Mouse (Mus musculus) activated CD4-positive, CD25-positive, alpha-beta regulatory T cell, adult 4 months (primary cell): ENCODE measurements at regions not wholly inside any gene's neighbourhood (a gene's known extent, or its start where the extent isn't known, plus 50 kb on each side); places are given as distances from the start of the nearest gene placed in this dataset.

Source experiments
- ATAC-seq: one replicate; pipeline ENCODE4 v1.8.0; 2017

DNA sequence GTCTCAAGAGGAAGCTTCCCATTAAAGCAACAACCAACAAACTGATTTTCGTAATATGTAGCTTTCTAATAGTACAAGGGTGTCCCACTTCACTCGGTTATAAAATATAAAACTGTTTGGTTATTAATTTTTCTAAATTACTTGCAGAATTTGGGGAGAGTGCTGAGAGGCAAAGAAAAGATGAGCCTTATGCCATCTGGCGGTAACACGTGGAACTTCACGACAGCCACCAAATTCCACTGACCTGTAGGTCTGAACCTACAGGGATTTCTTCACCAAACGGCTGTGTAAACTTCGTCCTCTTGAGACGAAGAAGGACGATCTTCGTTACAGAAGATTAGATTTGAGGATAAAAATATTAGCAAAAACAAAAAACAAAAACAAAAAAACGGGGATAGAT, 262.1 kb upstream of the Nfe2l3 start:
- peak; percentile 46 for ATAC-seq

DNA sequence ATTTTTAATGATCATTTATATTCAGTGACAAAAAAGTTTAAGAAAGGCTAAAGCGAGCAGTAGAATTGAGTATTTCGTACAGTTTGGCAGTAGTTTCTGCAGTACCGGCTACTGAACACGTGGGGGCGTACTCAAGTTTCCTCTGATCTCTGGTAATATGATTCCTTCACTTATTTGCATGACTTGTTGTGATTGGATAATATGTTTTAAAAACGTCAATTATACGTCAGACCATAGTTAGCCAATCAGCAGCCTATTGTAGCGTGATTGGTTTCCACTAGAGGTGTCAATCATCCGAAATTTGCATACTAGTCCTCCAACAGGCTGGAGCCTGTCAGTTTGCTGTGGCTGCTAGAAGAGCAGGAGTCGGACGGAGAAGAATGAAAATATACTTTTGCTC, 261.6 kb upstream of the Nfe2l3 start:
- ATAC-seq = peak; percentile 28

DNA sequence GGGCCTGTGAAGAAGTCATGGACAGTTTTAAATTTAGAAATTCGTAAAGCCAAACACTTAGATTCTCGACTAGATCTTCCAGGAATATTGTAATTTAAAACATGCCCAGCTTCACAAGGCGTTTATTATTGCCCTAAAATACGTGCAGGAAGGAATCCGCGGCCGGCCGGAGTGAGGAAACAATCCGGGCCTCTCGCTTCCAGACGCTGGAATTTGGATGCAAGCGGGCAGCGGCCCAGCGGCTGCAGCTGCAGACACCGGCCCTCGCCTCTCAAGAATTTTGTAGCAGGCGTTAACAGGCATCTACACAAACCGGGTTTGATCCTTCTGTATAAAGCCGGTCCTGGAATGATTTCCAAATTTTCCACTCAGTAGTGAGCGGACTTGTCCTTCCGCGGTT, 260.7 kb upstream of the Nfe2l3 start:
- ATAC-seq = no peak

DNA sequence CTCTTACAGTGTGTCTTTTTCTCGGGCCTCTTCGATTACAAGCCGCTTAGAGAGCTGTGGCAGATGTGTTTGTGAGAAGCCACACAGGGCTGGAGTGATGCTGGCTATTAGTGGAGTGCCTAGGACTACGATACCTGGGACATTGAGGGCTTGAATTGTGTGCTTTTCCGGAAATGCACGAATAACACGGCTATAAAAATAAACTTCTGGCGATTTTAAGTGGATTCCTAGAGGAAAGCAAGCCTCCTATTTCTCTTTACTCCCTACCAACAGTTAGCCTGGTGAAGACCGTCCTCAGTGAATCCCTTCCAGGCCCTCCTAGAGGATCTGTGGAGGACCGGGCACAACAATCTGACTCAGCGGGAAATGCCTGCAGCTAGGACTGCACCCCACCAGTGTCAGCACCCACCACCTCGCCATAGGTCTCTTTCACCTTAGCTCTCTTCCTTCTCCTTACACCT, 260.1 kb upstream of the Nfe2l3 start:
- ATAC-seq = no peak

DNA sequence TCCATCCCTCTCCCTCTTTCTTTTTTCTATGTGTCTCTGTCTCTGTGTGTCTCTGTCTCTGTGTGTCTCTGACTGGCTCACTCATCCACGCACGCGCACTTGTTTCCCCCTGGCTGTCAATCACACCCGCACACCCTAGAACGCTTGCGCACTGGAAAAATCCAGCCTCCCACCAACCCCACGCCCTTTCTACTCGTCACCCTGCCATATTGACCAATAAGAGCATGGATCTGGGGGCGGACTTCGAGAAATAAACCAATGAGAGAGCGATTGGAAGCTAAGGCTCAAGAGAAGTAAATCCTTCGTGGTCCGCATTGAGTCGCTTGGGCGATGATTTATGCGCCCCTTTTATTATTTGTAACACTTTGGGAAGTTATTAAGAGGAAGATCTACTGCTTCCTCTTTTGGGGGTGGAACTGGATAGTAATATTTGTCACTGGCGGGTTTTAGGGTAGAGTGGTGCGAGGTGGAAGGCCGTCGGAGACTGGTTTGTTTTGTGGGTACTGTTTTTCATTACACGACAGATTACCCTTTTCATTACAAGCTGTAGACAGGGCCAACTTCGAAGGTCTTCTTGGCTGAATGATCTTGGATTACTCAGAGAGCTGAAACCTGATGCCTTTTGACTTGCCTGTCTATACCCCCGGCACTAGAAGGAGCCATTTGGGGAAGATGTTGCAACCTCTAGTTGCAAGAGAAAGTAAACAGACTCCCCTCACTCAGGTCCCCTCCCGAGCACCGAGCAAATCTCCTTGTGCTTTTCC, 259.4 kb upstream of the Nfe2l3 start:
- no peak for ATAC-seq

DNA sequence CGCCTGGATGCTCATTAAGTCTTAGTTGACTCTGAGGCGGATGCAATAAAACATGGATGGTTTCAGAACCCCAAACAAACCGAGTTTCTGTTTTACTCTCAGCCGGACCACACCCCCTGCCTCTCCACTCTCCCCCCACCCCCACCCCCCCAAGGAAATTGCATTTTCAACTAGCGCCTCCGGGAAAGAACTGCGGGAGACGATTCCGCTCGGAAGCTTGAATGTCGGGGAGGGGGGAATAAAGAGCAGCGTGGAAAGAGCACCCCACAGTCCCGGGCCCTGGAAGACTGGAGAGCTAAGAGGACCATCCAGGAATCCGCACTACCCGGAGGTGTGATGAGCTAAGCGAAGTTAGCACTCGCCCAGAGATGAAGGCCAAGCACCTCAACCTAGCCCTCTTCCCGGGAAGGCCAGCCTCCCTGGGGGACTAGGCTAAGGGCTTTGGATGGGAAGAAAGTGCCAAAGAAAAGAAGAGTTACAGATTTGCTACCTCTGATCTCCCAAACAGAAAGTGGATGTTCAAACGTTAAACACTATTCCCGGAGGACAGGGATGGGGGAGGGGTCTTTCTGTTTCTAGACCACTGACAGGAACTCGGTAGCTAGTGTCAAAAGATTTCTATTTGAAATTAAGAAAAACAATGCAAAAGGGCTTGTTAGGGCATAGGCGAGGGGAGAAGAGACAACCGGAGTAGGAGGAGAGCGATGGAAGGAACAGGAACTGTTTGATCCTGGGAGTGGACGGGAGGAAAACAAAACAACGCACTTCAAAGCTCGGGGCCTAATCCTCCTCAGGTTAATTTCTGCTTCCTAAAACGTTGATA, 258.6 kb upstream of the Nfe2l3 start:
- no peak for ATAC-seq

DNA sequence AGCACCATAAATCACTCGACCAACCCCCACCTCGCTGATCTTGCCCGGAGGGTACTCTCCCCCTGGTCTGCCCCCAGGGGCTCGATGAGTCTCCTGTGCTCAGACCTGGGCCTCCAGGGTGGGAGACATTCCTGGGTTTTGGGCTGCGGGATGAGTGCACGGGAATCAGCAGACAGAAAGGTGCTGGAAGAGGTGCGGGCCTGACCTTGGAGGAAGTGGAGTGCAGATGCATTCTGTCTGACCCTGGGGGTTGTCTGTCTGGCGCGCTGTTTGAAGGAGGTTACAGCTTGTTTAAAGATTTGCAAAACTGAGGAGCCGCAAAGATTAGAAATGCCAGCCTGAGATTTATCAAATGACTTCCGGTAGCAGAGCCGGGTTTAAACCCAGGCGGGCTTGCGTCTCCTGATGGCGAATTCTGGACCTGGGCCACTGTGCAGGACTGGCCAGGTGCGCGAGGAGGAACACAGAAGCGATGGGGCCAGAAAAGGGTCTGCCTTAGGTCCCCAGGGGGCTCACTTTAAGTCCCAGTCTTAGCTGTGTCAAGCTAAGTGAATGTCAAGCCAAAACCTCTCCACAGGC, 257.9 kb upstream of the Nfe2l3 start:
- ATAC-seq = no peak

DNA sequence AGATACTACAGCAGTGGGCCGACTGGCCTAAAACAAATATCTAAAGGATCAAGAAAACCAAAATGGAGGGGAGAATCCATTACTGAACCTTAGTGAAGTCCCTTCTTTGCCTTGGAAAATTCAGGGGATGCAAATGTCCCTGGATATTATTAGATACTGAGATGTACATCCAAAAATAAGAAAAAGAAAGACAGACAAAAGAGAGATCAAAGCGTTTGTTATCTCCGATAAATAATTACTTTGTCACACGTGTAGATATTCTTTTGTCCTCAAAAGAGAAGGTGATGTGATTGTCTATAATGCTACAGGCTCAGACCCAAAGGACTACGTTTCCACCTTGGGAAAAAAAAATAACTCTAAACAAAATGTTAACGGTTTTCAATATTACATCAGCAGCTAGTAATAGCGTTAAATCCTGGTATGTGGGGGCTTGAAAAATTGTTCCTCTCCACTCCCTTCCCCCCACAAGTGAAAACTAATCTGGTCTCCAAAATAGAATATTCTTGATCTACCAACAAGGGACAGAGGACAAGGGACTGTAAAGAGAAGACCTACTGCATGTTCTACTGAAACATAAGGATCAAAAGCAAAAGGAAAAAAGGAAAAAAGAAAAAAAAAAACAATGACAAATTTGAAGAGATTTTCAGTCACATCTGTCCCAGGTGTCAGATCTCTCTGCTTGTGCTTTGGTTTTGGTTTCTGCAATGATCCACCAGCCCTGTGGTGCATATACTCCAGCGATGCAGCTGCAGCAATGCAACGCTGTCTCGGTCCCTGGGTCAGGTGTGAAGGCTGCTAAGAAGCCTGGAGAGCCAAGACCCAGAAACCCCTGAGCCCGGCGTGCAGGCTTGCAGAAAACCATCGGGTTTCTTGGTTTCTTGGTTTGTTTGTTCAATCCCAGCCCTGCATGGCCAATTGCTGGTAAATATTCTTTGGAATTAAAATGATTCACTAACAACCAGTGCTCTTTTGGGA, 256.6 kb upstream of the Nfe2l3 start:
- ATAC-seq = no peak

DNA sequence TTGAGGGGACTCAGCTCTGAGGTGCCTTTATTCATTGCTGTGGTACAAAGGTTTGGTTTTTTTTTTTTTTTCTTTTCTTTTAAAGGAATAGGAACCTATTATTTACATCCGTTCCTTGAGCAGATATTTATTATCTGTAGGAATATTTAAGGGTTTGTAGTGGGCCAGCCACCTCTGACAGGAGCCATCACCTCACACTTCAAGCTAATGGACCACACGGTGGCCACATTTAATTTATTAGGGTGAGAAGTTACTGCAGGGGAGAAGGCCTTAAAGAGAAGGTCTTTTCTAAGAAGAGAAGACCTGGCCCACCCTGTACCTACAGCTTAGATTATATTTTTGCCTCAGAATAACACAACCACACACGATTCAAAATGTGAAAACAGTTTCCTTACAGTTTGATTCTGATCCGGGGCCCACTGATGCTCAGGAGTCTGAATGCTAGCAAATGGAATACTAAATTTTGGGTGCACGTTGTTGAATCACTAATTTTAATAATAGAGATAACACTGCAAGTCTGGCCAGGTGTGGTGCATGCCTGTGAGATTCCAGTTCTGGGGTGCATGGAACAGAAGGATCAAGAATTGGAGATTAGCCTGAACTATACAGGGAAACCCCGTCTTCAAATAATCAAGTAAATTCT, 255.6 kb upstream of the Nfe2l3 start:
- ATAC-seq = no peak

DNA sequence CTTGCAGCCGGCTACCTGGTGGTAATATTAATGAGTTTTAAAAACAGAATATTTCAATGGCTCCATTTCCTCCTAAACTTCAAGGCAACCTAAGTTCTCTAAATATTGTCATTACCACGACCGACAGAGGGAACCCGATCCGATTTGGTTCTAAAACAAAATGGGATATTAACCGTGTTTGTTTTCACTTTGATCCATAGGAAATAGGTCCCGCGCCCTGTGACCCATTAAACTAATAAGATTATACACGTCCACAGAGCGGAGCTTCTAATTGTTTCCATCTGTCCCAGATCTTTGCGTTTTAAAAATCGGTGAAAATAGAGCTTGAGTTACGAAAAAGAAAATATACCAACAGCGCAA, 254.8 kb upstream of the Nfe2l3 start:
- ATAC-seq = no peak

DNA sequence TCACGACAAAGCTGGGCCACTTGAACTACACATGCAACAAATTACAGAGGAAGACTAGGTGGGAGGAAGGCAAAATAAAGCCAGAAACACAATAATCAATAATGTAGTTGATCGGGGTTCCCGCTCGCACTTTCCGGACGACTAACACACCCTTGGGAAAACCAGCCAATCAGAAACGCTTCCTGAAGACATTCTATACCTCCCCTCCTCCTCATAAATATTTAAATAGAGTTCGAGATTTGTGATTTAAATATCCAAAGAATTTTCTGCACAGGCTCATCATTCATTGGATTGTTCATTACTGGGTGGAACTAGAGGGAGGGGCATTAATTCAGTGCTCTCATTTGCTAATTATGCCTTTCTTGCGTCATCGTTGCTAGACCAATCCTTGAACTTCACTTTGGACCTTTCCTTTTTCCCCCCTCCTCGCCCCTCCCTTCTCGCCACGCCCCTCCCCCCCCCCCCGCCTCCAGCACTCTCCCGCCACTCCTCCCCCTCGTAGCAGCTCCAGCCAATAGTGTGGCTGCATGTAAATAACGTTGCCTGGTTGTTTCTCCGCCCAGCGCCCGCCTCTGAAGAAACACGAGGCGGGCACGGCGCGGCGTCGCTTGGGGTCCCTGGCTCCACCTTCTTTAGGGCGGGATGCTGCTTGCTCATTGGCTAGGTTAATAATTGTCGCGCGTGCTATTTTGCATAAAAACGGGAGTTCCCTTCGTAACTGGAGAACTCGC, 254.2 kb upstream of the Nfe2l3 start:
- peak; percentile 74 for ATAC-seq

DNA sequence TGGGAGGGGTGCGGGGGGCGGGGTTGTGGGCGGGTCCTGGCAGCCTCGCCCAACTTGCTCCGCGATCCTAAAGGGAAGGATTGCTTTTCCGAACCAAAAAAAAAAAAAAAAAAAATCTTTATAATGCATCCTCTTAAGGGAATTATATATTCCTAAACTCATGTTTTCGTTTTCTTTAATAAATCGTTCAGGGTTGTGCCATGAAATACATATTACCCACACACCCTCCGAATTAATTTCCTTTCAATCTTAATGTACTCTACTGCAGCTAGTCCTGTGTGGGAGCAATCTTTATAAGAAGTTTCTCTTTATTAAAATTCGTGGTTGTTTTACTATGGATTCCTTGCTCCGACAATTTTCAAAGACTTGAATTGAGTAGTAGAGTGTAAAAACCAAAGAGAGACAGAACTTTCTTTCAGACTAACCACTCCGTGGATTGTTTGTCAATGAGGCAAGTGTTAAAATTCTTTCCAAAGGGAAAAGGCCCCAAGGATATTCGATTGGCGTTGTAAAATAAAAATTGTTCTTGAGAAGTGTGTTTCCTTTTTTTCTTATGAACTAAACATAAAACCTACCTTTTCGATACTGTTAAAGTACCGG, 253.6 kb upstream of the Nfe2l3 start:
- no peak for ATAC-seq

DNA sequence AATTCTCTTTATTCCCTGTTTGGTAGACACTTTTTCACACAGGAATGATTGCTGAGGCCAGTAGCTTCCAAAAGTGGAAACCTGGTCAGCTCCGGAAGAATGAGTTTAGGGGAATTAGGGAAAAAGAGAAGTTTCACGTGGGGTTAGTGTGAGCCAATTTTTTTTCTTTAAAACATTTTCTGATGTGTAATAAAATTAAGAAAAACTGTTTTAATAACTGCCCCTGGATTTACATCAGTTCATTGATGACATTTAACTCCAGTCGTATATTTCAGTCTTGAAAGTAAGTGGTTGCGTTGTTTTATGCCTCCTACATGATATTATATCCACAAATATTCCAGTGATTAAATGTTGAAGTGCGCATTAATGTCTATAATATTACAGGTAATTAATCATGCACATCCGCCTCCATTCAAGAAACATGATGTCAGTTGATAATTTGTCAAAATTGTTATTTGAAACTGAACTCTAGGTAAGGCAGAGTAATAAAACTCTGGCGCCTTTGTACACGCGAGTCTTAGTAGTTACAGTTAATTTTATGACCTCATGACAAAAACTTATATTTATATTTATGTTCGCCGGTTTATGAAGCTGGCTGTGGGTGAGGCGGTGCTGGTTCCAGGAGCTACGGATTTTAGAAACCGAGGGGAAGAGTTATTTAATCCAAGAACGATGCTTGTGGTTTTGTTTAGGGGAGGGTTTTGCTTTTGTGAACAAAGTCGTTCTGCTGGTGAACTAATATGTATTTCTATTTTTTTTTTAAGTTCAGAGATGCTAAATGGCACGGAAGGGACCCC, 252.5 kb upstream of the Nfe2l3 start:
- ATAC-seq = no peak

DNA sequence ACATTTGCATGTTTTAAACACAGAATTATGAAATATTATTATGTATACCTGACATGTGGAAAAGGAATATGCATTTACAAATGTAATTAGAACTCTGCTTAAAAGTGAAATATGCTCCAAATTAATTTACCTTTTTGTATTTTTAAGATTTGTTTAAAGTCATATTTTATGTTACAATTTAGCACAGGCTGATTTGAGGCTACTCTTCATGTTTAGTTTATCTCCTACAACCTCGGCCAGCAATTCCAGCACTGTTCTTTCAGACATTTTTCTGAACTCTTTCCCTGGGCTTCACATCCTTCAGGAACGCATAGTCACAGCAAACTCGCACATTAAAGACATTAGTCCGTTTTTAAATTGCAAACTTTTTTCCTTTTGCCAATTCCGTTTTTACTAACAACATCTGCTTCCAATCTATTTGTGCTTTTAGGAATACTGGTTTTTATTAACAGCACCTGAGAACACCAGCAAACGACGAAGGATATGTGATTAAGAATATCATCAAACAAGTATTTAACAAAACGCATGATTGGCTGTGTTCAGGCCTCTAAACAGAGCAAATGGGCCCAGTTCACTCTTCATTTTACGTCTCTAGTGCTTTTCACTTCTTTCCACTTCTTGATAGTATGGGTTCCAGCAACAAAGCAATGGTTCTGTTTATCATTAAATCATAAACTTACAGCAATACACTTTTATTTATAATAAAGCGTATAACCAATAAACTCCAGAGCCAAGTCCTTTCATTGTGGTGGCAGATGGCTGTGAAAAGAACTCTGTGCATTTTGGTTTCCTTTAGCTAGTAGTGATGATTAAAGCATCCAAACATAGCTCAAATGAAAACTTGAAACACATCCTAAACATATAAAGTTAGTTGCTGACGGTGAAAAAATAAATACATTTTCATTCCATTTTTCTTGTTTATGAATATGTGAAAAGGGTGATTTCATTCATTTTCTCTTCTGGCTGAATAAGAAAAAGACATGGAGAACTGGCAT, 251.3 kb upstream of the Nfe2l3 start:
- no peak for ATAC-seq

DNA sequence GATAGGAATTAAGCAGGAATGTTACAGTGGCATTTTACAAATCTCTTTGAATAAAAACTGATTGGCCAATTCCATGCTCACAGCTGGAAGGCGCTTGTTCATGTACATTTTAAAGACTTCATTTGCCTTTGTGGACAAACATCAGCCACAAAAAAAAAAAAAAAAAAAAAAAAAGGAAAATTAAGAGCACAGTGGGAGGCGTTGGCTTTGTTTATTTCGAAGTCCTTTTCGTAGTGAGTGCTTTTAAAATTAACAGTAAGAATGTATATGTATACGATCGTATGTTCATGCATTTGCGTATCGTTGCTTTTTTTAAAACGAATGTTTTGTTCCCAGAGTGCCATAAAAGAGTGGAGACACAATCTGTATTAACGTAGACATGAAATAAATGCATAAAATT, 250.6 kb upstream of the Nfe2l3 start:
- no peak for ATAC-seq

DNA sequence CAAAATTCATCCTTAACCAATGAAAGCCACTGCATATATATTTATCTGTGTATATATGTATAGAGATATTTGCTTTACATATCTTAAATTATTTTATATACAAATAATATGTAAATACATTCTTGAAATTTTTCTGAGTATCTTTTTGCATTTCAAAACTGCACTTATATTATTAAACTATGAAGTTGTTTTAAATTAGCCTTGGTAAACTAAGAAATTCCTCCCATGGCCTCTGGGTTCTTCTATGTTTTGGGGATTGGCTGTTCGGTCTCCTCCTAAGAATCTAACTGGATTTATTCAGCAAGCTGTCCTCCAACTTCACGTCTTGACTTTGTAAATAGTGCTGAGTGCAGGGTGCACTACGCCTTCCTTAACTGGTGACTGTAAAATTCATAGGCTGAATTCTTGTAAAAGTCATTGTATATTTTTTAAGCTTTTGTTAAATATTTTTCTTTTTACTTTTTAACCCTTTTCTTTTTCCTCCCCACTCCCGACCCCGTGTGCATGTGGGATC, 249.6 kb upstream of the Nfe2l3 start:
- ATAC-seq = no peak

DNA sequence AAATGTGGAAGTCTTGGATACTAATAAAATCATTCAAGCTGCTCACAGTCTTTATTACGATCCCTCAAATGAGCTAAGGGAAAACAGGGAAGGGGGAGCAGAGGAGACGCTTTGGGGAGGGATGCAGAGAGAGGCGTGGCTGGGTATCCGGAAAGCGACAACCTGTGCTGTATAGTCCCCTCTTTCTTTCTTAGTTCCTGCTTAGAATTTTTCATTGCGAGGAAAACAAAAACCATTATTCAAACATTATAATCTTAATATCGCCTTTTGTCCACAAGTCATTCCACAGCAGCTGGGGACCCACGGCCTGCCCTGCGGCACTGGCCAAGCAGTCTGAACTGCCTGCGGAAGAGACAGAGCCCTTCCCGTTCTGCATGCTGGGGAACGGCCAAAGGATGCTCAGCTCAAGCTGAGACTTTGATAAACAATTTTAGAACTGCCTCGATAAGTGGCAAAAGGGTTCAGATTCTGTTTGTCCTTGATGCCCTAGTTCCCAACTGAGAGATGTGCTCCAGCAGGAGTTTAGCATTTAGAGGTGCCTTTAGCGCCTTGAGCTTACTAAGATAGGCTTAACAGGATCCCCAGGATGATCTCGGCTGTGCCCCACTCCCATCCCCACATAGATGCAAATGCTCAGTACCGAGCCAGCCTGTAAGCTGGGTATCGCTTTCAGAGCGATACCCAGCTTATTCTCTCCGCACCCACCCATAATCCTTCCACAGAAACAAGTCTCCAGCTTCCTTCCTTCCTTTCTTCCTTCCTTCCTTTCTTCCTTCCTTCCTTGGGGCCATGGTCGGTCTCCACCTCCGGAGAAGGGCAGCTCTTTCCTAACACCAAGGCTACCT, 248.7 kb upstream of the Nfe2l3 start:
- no peak for ATAC-seq

DNA sequence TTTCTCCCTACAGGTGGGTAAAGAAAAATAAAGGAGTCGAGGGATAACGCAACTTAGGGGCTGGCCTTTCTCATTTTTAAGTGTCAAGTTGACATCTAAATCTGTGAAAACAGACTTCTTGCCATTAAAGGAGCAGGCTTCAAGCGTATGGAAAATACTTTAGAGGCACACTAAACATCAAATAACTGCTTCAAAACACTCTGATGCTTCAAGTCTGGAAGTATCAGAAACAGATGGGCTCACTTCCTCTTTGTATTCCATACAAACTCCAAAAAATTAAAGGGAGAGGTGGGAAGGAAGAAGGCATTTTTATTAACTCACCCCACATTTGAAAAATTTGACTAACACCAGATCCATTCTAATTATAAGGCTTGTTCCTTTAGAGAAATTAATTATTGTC, 248.0 kb upstream of the Nfe2l3 start:
- no peak for ATAC-seq
